Mouse (Mus musculus): Measurements from ENCODE around the gene Dnaja2. TPM values are rescaled to one million over a fixed set of nuclear protein-coding genes. Genes with fewer than 3 reads are reported as not detected.

Dnaja2 gene
- total and polyA plus RNA-seq, 3 experiments: 150 to 471 (median 227) TPM

DNA sequence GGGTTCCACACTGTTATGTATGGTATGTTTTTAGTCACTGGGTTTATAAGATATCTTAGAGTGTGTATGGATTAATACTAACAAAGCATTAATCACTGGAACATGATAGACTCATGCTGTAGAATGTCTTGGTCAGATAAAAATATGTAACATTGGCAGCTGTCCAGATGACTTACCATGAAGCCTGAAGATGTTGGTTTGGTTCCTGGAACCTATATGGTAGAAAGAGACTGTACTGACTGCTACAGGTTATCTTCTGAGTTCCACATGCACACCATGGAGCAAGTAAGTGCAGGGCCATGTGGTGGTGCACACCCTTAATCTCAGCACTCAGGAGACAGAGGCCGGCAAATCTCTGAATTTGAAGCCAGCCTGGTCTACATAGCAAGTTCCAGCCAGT is 24.4 kb downstream of the Dnaja2 start:
- Histone ChIP-seq H3K4me1 (ENCODE audit: control insufficient read depth in 1 of 2, insufficient read depth in 2 of 2) (peaks cover 21 to 32% of the 10 kb centered on the region in 2 experiments; a peak in 3 of 4 replicates), H3K9me3 (replicated peaks; ENCODE audit: low read length) (peaks cover 5% of the 10 kb centered on the region), H3K27ac (ENCODE audit: insufficient read depth, low read depth) (no peak overlapping the region), H3K4me3 (replicated peaks in 1 of 3; ENCODE audit: low read depth in 2 of 3, low read length in 2 of 3, poor library complexity in 1 of 3) (no peak overlapping the region), H3K27me3 (replicated peaks) (no peaks in the 10 kb centered on the region), H3K79me2 (replicated peaks; ENCODE audit: control insufficient read depth, extremely low read depth, insufficient read depth, poor library complexity, severe bottlenecking) (no peaks in the 10 kb centered on the region), H3K9ac (ENCODE audit: insufficient read depth, low read depth) (no peak overlapping the region), H3K36me3 (replicated peaks in 1 of 2; ENCODE audit: control insufficient read depth in 1 of 2, insufficient read depth in 1 of 2, low read length in 1 of 2) (peaks cover 27 to 62% of the 10 kb centered on the region in 2 experiments), H3K4me2 (ENCODE audit: insufficient read depth, low read depth, poor library complexity, severe bottlenecking) (no peak overlapping the region)
- dilution Hi-C loops (cut with MboI; ENCODE audit: extremely low pct_ligation_motif_present, extremely low pct_unique_long_range_greater_than_20kb, low sequenced_read_pairs): no loop called here
- TF ChIP-seq MXI1 (IDR thresholded peaks at IDR 0.05; ENCODE audit: low read depth, low read length) (no peak), MAX (IDR thresholded peaks at IDR 0.05; ENCODE audit: low read length) (no peak), SMC3 (IDR thresholded peaks at IDR 0.05; ENCODE audit: low read depth, low read length) (no peak), RAD21 (IDR thresholded peaks at IDR 0.05; ENCODE audit: low read depth, low read length) (no peak), E2F4 (IDR thresholded peaks at IDR 0.05; ENCODE audit: insufficient replicate concordance, low read depth, low read length) (no peak), USF1 (IDR thresholded peaks at IDR 0.05; ENCODE audit: low read depth, low read length) (no peak), PAX5 (IDR thresholded peaks at IDR 0.05; ENCODE audit: low read length) (no peak), BHLHE40 (IDR thresholded peaks at IDR 0.05; ENCODE audit: low read depth, low read length) (no peak), RCOR1 (conservative IDR thresholded peaks at IDR 0.05; ENCODE audit: low read depth, low read length) (no peak), MYC (IDR thresholded peaks at IDR 0.05; ENCODE audit: low read depth, low read length) (no peak), MAFK (IDR thresholded peaks at IDR 0.05; ENCODE audit: insufficient replicate concordance, low read length) (no peak), GABPA (IDR thresholded peaks at IDR 0.05; ENCODE audit: insufficient replicate concordance, low read depth, low read length) (no peak), UBTF (IDR thresholded peaks at IDR 0.05; ENCODE audit: low read depth, low read length) (no peak), ELF1 (IDR thresholded peaks at IDR 0.05; ENCODE audit: low read depth, low read length) (no peak), ZKSCAN1 (IDR thresholded peaks at IDR 0.05; ENCODE audit: borderline replicate concordance, low read depth, low read length) (no peak), KAT2A (IDR thresholded peaks at IDR 0.05; ENCODE audit: insufficient replicate concordance, low read length) (no peak), MEF2A (IDR thresholded peaks at IDR 0.05; ENCODE audit: borderline replicate concordance, low read depth, low read length) (no peak), JUN (IDR thresholded peaks at IDR 0.05; ENCODE audit: insufficient read depth, low read depth, low read length) (no peak), POLR2A (IDR thresholded peaks at IDR 0.05; ENCODE audit: low read depth, low read length) (no peak)
- no peak for DNase-seq (ENCODE audit: extremely low read depth)
- in situ Hi-C loops (cut with MboI; ENCODE audit: low pct_ligation_motif_present, low pct_unique_long_range_greater_than_20kb, low sequenced_read_pairs): loop anchor here (25.0 kb wide), 1 partner anchor 218 kb away; no protein-coding TSS in a partner anchor

DNA sequence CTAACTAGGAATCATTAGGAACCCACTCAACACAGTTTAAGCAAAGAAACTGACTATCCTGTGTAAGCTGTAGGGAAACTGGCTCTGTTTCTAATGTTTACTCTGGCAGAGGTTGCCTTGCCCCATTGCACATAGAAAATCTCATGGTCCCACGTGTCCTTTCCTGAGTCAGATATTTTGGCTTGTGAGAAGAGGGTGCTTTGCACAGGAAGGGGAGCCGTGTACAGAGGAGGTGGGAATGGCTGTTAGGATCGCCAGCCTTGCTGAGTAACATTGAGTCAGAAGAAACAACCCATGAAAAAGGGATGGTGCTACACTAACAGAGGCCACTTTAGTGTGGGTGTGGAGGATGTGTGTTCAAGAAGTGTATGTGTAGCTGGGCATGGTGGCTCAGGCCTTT is 26.2 kb downstream of the Dnaja2 start:
- Histone ChIP-seq H3K36me3 (replicated peaks in 1 of 2; ENCODE audit: control insufficient read depth in 1 of 2, insufficient read depth in 1 of 2, low read length in 1 of 2) (peaks cover 35 to 63% of the 10 kb centered on the region in 2 experiments), H3K79me2 (replicated peaks; ENCODE audit: control insufficient read depth, extremely low read depth, insufficient read depth, poor library complexity, severe bottlenecking) (no peaks in the 10 kb centered on the region), H3K27me3 (replicated peaks) (no peaks in the 10 kb centered on the region), H3K4me3 (replicated peaks in 1 of 3; ENCODE audit: low read depth in 2 of 3, low read length in 2 of 3, poor library complexity in 1 of 3) (no peak overlapping the region), H3K9me3 (replicated peaks; ENCODE audit: low read length) (peaks cover 5% of the 10 kb centered on the region), H3K4me1 (ENCODE audit: control insufficient read depth in 1 of 2, insufficient read depth in 2 of 2) (peaks cover 21 to 32% of the 10 kb centered on the region in 2 experiments; a peak in 3 of 4 replicates), H3K27ac (ENCODE audit: insufficient read depth, low read depth) (no peak overlapping the region), H3K9ac (ENCODE audit: insufficient read depth, low read depth) (no peak overlapping the region), H3K4me2 (ENCODE audit: insufficient read depth, low read depth, poor library complexity, severe bottlenecking) (no peak overlapping the region)
- in situ Hi-C loops (cut with MboI; ENCODE audit: low pct_ligation_motif_present, low pct_unique_long_range_greater_than_20kb, low sequenced_read_pairs): loop anchor here (25.0 kb wide), 1 partner anchor 217 kb away; no protein-coding TSS in a partner anchor
- DNase-seq (ENCODE audit: extremely low read depth): no peak
- TF ChIP-seq MAX (IDR thresholded peaks at IDR 0.05; ENCODE audit: low read length) (no peak), ZNF384 (IDR thresholded peaks at IDR 0.05; ENCODE audit: low read depth, low read length) (no peak), UBTF (IDR thresholded peaks at IDR 0.05; ENCODE audit: low read depth, low read length) (no peak), IRF4 (IDR thresholded peaks at IDR 0.05; ENCODE audit: low read depth, low read length) (no peak), NELFE (IDR thresholded peaks at IDR 0.05; ENCODE audit: low read depth, low read length) (no peak), SMC3 (IDR thresholded peaks at IDR 0.05; ENCODE audit: low read depth, low read length) (no peak), ELF1 (IDR thresholded peaks at IDR 0.05; ENCODE audit: low read depth, low read length) (no peak), TCF12 (IDR thresholded peaks at IDR 0.05; ENCODE audit: low read depth, low read length) (no peak), SIN3A (IDR thresholded peaks at IDR 0.05; ENCODE audit: low read length) (no peak), MYC (IDR thresholded peaks at IDR 0.05; ENCODE audit: low read depth, low read length) (no peak), PAX5 (IDR thresholded peaks at IDR 0.05; ENCODE audit: low read length) (no peak), JUND (conservative IDR thresholded peaks at IDR 0.05; ENCODE audit: low read depth, low read length) (no peak), ZC3H11A (IDR thresholded peaks at IDR 0.05; ENCODE audit: low read depth, low read length) (no peak), CHD1 (IDR thresholded peaks at IDR 0.05; ENCODE audit: low read depth, low read length) (no peak), KAT2A (IDR thresholded peaks at IDR 0.05; ENCODE audit: insufficient replicate concordance, low read length) (no peak)
- dilution Hi-C loops (cut with MboI; ENCODE audit: extremely low pct_ligation_motif_present, extremely low pct_unique_long_range_greater_than_20kb, low sequenced_read_pairs): no loop called here
